Mouse (Mus musculus) lung, adult 2 months (tissue): Measurements from ENCODE around the gene Mvk.

Source experiments
- CTCF ChIP-seq: fragments of 200-500 bp; IDR thresholded peaks from 2 replicates; pipeline ENCODE4 v1.5.1; 2011; ENCODE audit warnings: mild to moderate bottlenecking, low read length, control low read depth; ENCODE audit not compliant: insufficient read depth
- POLR2A ChIP-seq: fragments of 200-500 bp; IDR thresholded peaks from 2 replicates; pipeline ENCODE4 v1.6.1; 2011; ENCODE audit warnings: low read depth, mild to moderate bottlenecking, control low read depth, low read length, borderline replicate concordance; ENCODE audit errors: extremely low read depth

DNA sequence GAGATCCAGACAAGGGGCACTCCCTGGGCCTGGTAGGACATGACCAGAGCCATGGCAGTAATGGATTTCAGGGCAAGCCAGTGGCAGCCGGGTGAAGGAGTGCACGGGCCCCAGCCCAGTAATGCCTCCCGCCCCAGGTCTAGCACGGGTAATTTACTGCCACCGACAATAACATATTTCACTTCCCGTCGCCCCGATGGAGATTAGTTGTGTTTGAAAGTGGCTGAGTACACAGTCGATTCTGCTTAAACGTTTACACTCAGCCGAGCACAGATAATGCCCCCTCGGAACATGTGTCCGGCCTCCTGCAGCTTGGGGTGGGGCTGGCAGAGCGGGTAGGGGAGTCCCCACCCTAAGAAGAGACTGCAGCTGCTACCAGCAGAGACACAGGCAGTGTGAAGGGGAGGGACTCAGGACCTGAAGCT lies 38.5 kb downstream of the Mvk start:
- TF ChIP-seq CTCF (no peak), POLR2A (no peak)
